Mouse (Mus musculus): ENCODE measurements around the gene Mepce. TPM values are rescaled to one million over a fixed set of nuclear protein-coding genes. Genes with fewer than 3 reads are reported as not detected.

Mepce gene
- total and polyA plus RNA-seq, 2 experiments from 2014 or later: 17.6 to 46.0 TPM

- H3K27me3 ChIP-seq (ENCODE audit: insufficient read depth, low read length): no peaks in the 10 kb centered on the region
- ATAC-seq (ENCODE audit: low FRiP score) (no peak), DNase-seq (ENCODE audit: low spot score) (no peak)
- H3K9ac ChIP-seq (replicated peaks; ENCODE audit: low read length, poor library complexity, severe bottlenecking): no peak overlapping the region
- H3K4me3 ChIP-seq (ENCODE audit: low read depth, low read length): no peak overlapping the region
- TF ChIP-seq CTCF (IDR thresholded peaks at IDR 0.05): no peak
- 87% methylated on average over 4 of the region's 4 CpGs for WGBS
- H3K9me3 ChIP-seq (ENCODE audit: low read length): no peaks in the 10 kb centered on the region
- no peaks in the 10 kb centered on the region for H3K4me1 ChIP-seq (ENCODE audit: insufficient read depth, low read length)
- no peak overlapping the region for H3K4me2 ChIP-seq (ENCODE audit: low read depth, low read length, poor library complexity, severe bottlenecking)
- H3K27ac ChIP-seq (ENCODE audit: low read depth, low read length): no peak overlapping the region
- no peaks in the 10 kb centered on the region for H3K36me3 ChIP-seq (ENCODE audit: insufficient read depth, low read length)
Observed at GRCm38 (mm10) chr5:137831106-137831505, 43.7 kb upstream of the Mepce start.

- Histone ChIP-seq H3K27ac (ENCODE audit: low read depth, low read length) (no peak overlapping the region), H3K4me2 (ENCODE audit: low read depth, low read length, poor library complexity, severe bottlenecking) (no peak overlapping the region), H3K9me3 (ENCODE audit: low read length) (no peaks in the 10 kb centered on the region), H3K27me3 (ENCODE audit: insufficient read depth, low read length) (no peaks in the 10 kb centered on the region), H3K4me1 (ENCODE audit: insufficient read depth, low read length) (no peaks in the 10 kb centered on the region), H3K9ac (replicated peaks; ENCODE audit: low read length, poor library complexity, severe bottlenecking) (no peak overlapping the region), H3K36me3 (ENCODE audit: insufficient read depth, low read length) (no peaks in the 10 kb centered on the region), H3K4me3 (ENCODE audit: low read depth, low read length) (no peak overlapping the region)
- DNase-seq (ENCODE audit: low spot score): no peak
- ATAC-seq (ENCODE audit: low FRiP score): no peak
- no peak for TF ChIP-seq CTCF (IDR thresholded peaks at IDR 0.05)
- WGBS: 79% methylated on average over 7 of the region's 7 CpGs
Observed at GRCm38 (mm10) chr5:137830238-137830637, 42.8 kb upstream of the Mepce start.

GRCm38 (mm10) chr5:137828694-137829093 is 41.2 kb upstream of the Mepce start:
- H3K4me1 ChIP-seq (ENCODE audit: insufficient read depth, low read length): no peaks in the 10 kb centered on the region
- no peak for ATAC-seq (ENCODE audit: low FRiP score)
- no peaks in the 10 kb centered on the region for H3K9me3 ChIP-seq (ENCODE audit: low read length)
- 85% methylated on average over 6 of the region's 6 CpGs for WGBS
- H3K36me3 ChIP-seq (ENCODE audit: insufficient read depth, low read length): no peaks in the 10 kb centered on the region
- no peaks in the 10 kb centered on the region for H3K27me3 ChIP-seq (ENCODE audit: insufficient read depth, low read length)
- no peak for TF ChIP-seq CTCF (IDR thresholded peaks at IDR 0.05)
- H3K27ac ChIP-seq (ENCODE audit: low read depth, low read length): no peak overlapping the region
- H3K4me2 ChIP-seq (ENCODE audit: low read depth, low read length, poor library complexity, severe bottlenecking): no peak overlapping the region
- no peak for DNase-seq (ENCODE audit: low spot score)
- H3K9ac ChIP-seq (replicated peaks; ENCODE audit: low read length, poor library complexity, severe bottlenecking): no peak overlapping the region
- no peak overlapping the region for H3K4me3 ChIP-seq (ENCODE audit: low read depth, low read length)

GRCm38 (mm10) chr5:137826421-137826820 is 39.0 kb upstream of the Mepce start:
- TF ChIP-seq CTCF (IDR thresholded peaks at IDR 0.05): no peak
- 77% methylated on average over 7 of the region's 7 CpGs for WGBS
- H3K4me3 ChIP-seq (ENCODE audit: low read depth, low read length): no peak overlapping the region
- H3K4me2 ChIP-seq (ENCODE audit: low read depth, low read length, poor library complexity, severe bottlenecking): no peak overlapping the region
- no peak overlapping the region for H3K27ac ChIP-seq (ENCODE audit: low read depth, low read length)
- no peak for DNase-seq (ENCODE audit: low spot score)
- no peaks in the 10 kb centered on the region for H3K36me3 ChIP-seq (ENCODE audit: insufficient read depth, low read length)
- no peak overlapping the region for H3K9ac ChIP-seq (replicated peaks; ENCODE audit: low read length, poor library complexity, severe bottlenecking)
- no peaks in the 10 kb centered on the region for H3K9me3 ChIP-seq (ENCODE audit: low read length)
- ATAC-seq (ENCODE audit: low FRiP score): no peak
- no peaks in the 10 kb centered on the region for H3K4me1 ChIP-seq (ENCODE audit: insufficient read depth, low read length)
- no peaks in the 10 kb centered on the region for H3K27me3 ChIP-seq (ENCODE audit: insufficient read depth, low read length)

- no peak for ATAC-seq (ENCODE audit: low FRiP score)
- no peak for TF ChIP-seq CTCF (IDR thresholded peaks at IDR 0.05)
- Histone ChIP-seq H3K4me1 (ENCODE audit: insufficient read depth, low read length) (no peaks in the 10 kb centered on the region), H3K27ac (ENCODE audit: low read depth, low read length) (no peak overlapping the region), H3K4me3 (ENCODE audit: low read depth, low read length) (no peak overlapping the region), H3K4me2 (ENCODE audit: low read depth, low read length, poor library complexity, severe bottlenecking) (no peak overlapping the region), H3K36me3 (ENCODE audit: insufficient read depth, low read length) (no peaks in the 10 kb centered on the region), H3K9me3 (ENCODE audit: low read length) (no peaks in the 10 kb centered on the region), H3K27me3 (ENCODE audit: insufficient read depth, low read length) (no peaks in the 10 kb centered on the region), H3K9ac (replicated peaks; ENCODE audit: low read length, poor library complexity, severe bottlenecking) (no peak overlapping the region)
- 95% methylated on average over 2 of the region's 2 CpGs for WGBS
- DNase-seq (ENCODE audit: low spot score): no peak
Observed at GRCm38 (mm10) chr5:137825971-137826370, 38.5 kb upstream of the Mepce start.

- DNase-seq (ENCODE audit: low spot score) (no peak), ATAC-seq (ENCODE audit: low FRiP score) (no peak)
- H3K36me3 ChIP-seq (ENCODE audit: insufficient read depth, low read length): no peaks in the 10 kb centered on the region
- no peak overlapping the region for H3K4me2 ChIP-seq (ENCODE audit: low read depth, low read length, poor library complexity, severe bottlenecking)
- no peak for TF ChIP-seq CTCF (IDR thresholded peaks at IDR 0.05)
- 89% methylated on average over 3 of the region's 3 CpGs for WGBS
- H3K27me3 ChIP-seq (ENCODE audit: insufficient read depth, low read length): no peaks in the 10 kb centered on the region
- no peak overlapping the region for H3K9ac ChIP-seq (replicated peaks; ENCODE audit: low read length, poor library complexity, severe bottlenecking)
- no peak overlapping the region for H3K4me3 ChIP-seq (ENCODE audit: low read depth, low read length)
- no peak overlapping the region for H3K27ac ChIP-seq (ENCODE audit: low read depth, low read length)
- no peaks in the 10 kb centered on the region for H3K9me3 ChIP-seq (ENCODE audit: low read length)
- H3K4me1 ChIP-seq (ENCODE audit: insufficient read depth, low read length): no peaks in the 10 kb centered on the region
Observed at GRCm38 (mm10) chr5:137825030-137825429, 37.6 kb upstream of the Mepce start.

Data from midbrain, postnatal 0 days (tissue).